Mouse (Mus musculus): ENCODE results near the gene Cux1. TPM values are rescaled to one million over a fixed set of nuclear protein-coding genes. Genes with fewer than 3 reads are reported as not detected.

Cux1 gene
- polyA plus RNA-seq (2015; fragmentation: Illumina TruSeq; extraction: RNeasy Lipid Tissue Mini Kit (QIAGEN cat#74804); ENCODE audit: insufficient read depth, low replicate concordance): 38.3 TPM

GRCm38 (mm10) chr5:136567176-136568025 lies at the start of gene Cux1:
Cux1 (minus strand) TSS chr5:136567490.

GRCm38 (mm10) chr5:136246452-136246838 lies 320.8 kb downstream of the Cux1 start, which contains the start of gene Sh2b2:
Sh2b2 (minus strand) TSS chr5:136246556.

GRCm38 (mm10) chr5:136198474-136199391 lies 368.6 kb downstream of the Cux1 start, which contains the start of gene Prkrip1:
Prkrip1 (minus strand) TSS chr5:136198963.

Other genes with a start within 250 kb of the Cux1 start
- gene Myl10, start 125.7 kb upstream of the Cux1 start, polyA plus RNA-seq (2015; fragmentation: Illumina TruSeq; extraction: RNeasy Lipid Tissue Mini Kit (QIAGEN cat#74804); ENCODE audit: insufficient read depth, low replicate concordance): not detected